Mouse (Mus musculus) gonadal fat pad, adult 2 months (tissue): ENCODE measurements at regions not wholly inside any gene's neighbourhood (a gene's known extent, or its start where the extent isn't known, plus 50 kb on each side); places are given as distances from the start of the nearest gene placed in this dataset.
"Not testable (repeated sequence)": the region's sequence is repeated elsewhere in the genome, so short reads cannot be mapped to it uniquely, and the experiment has no call there.

Experiments
- DNase-seq: peaks from one replicate; pipeline ENCODE4 v3.0.0-alpha.2; 2012; ENCODE audit warnings: low read depth

DNA sequence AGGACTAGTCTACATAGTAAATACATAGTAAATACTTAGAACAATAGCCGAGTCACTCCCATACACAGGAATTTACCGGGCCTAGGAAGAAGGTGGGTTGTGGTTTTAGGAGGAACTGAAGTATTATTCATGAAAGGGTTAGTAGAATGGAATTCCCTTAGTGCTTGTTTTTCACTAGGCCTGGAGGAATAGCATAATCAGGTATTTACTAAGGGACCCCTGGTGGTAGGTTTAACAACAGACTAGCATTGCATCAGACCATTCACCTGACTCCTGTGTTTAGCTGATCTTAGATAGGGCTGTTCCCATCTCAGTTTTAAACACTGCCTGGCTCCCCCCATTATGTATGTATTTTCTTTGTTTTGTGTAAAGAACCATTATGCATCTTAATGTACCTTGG is 339.0 kb downstream of the Dync2h1 start:
- not testable (repeated sequence) for DNase-seq

GRCm38 (mm10) chr9:6834936-6835335 is 349.3 kb downstream of the Dync2h1 start:
- DNase-seq = not testable (repeated sequence)

GRCm38 (mm10) chr9:6834470-6834869 is 349.8 kb downstream of the Dync2h1 start:
- no peak for DNase-seq

- no peak for DNase-seq
Observed at GRCm38 (mm10) chr9:6832862-6833261, 351.4 kb downstream of the Dync2h1 start.

- DNase-seq = not testable (repeated sequence)
Observed at GRCm38 (mm10) chr9:6831642-6832041, 352.6 kb downstream of the Dync2h1 start.

GRCm38 (mm10) chr9:6826581-6826980 is 357.7 kb downstream of the Dync2h1 start:
- no peak for DNase-seq

DNA sequence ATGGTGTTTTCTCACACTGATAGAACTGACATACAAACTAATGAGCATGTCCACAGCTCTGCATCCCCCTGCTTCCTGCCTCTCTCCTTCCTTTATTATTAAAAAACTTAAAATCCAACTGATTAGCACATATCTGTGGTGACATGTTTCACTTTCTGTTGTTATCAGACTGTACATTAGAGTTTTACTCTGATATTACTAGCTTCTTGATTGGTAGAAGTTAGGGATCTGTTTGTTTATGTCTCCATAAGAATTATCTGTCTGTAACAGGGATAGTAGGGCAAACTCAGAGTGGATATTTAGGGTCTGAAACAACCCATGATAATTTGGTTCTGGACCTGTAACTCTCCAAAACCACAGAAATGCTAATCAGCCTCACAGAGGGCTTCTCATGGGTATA is 358.6 kb downstream of the Dync2h1 start:
- DNase-seq = no peak

- DNase-seq = not testable (repeated sequence)
Observed at GRCm38 (mm10) chr9:6823946-6824345, 360.3 kb downstream of the Dync2h1 start.

DNA sequence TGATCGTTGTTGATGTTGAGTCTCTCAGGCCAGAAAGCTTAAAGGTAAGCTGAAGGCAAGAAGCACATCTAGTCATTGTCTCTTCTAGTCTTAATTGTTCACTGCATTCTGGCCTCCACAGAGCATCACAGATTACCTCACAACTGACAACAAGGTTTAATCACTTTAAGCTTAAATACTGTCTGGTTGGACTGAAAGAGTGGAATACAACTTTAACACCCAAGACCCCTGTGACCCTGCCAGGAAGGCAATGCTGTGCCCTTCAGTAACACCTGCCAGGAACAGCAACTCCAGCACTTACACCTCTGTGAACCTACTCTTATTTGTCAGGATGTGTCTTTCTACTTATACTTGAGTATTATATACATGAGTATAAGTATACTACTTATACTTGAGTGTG is 360.7 kb downstream of the Dync2h1 start:
- DNase-seq = no peak

DNA sequence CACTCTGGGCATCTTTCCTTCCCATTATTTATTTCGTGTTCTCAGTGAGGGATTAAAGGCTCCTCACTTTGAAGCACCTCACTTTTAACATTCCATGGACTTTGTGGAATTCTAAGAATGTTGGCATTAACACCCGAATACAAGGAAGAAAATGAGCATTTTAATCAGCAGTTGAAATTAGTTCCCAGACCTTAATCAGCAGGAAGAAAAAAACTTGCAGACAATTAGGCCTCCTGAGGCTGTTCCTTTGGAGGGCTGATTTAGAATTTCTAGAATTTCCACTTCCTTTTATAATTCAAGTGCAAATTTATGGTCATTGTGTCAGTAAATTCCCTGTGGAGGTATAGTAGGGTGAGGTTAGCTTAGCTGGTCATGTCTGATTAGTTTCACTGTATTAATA is 407.6 kb downstream of the Dync2h1 start:
- no peak for DNase-seq

DNA sequence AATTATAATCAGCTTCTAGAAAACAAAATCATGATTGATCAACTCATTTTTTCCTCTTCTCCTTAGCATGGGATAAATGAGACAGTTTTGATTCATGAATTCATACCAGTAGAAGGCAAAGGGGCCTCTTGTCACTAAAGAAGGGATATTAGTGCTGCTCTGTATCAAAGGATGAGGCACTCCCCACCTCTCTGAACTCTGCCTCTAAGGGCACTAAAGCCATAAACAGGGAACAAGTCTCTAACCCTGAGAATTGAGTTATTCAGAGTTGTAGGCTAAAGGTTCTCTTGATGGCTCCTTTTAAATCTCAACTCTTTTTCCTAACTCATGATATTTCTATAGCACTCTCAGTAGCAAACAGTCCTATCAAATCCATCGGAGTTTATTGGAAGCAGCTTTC is 442.8 kb downstream of the Dync2h1 start:
- no peak for DNase-seq

- DNase-seq = no peak
Observed at GRCm38 (mm10) chr9:6736411-6736810, 447.8 kb downstream of the Dync2h1 start.

DNA sequence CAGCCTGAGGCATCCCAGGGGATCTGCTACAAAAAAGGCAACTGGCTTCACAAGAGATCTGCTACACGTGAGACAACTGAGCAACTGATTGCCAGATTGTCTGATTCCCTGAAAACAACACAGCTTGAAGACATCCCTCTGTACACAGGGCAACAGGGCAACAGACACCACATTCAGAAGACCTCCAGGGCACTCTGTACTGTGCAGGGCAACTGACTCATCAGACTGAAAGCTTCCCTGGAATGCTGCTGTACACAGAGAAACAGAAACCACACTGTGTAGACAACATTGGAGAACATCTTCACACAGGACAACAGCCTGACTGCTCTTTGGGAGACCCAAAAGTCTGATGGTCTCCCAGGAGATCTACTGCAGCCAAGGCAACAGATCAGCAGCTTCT is 456.8 kb upstream of the Ddi1 start:
- no peak for DNase-seq

GRCm38 (mm10) chr9:6677225-6677718 is 407.6 kb upstream of the Ddi1 start:
- no peak for DNase-seq

DNA sequence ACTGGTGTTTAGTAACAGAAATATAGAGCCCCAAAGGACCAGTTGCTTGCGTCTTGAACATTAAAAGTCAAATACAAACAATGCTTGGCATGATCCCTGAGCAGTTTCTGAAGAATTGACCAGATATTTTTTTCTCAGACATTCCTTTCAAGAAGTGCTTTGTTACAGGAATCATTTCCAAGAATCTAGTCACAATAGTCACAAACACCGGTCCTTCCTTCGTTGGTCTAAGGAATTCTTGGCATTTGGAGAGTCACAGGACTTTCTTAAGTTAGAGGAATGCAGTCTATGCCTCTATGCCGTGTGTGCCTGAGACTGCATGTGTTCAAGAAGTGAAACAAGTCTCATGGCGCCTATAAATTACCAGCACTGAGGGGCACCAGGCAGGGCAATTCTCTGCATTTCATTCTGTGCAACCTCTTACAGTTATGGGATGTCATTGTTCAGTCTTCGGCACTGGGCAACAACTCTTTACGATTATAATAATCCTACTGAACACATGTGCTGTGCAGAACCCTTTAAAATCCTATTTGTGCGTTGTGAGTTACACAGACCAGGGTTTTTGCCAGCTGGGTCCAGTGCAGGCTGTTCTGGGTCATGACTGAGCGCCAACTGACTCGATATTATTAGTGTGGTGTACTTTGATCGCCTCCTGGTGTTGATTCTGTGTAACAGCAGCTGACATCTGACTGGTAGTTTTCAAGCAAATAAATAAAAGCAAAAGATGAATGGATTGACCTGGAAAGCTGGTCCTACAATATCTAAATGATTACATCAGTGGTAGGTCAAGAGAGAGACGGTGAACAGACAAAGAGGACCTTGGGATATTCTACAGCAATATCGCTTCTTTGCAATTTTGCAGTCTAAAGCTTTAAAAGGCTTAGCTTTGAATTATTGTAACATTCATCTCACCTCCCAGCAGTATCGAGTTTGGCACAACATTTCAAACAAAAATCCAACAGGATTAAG is 398.6 kb upstream of the Ddi1 start:
- DNase-seq = no peak

DNA sequence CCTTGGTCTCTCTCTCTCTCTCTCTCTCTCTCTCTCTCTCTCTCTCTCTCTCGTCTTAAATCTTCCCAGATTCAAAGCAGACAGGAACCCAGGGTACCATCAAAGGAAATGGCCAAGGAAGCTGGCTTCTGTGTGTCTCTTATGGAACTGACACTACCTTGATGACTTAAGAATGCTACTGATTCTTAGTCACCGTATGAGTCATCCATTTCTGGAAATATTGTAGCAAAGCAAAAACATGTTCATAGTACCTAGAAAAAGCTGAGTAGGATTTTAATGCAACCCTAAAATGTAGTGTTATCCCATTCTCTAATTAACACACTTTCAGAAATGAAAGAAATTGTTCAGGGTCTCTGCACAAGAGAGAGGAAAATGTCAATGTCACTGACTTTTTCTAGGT is 396.0 kb upstream of the Ddi1 start:
- DNase-seq = no peak

- no peak for DNase-seq
Observed at GRCm38 (mm10) chr9:6652267-6652994, 382.8 kb upstream of the Ddi1 start.

- DNase-seq = no peak
Observed at GRCm38 (mm10) chr9:6651572-6652236, 382.1 kb upstream of the Ddi1 start.

GRCm38 (mm10) chr9:6645796-6646309 is 376.2 kb upstream of the Ddi1 start:
- DNase-seq = no peak

GRCm38 (mm10) chr9:6645321-6645720 is 375.7 kb upstream of the Ddi1 start:
- peak; percentile 58 for DNase-seq

GRCm38 (mm10) chr9:6617155-6617554 is 347.5 kb upstream of the Ddi1 start:
- DNase-seq = no peak

- no peak for DNase-seq
Observed at GRCm38 (mm10) chr9:6609284-6609627, 339.6 kb upstream of the Ddi1 start.
